Mouse (Mus musculus) liver, adult 2 months (tissue): ENCODE results near the gene Vti1a. TPM values are rescaled to one million over a fixed set of nuclear protein-coding genes. Genes with fewer than 3 reads are reported as not detected.

Source experiments
- DNase-seq: peaks from one replicate; pipeline ENCODE4 v3.0.0-alpha.2; 2011; ENCODE audit warnings: low read depth, low spot score; ENCODE audit errors: extremely low read depth
- H3K27ac ChIP-seq: fragments of 200-500 bp; replicated peaks from 2 replicates; pipeline ENCODE4 v1.5.1; 2012; ENCODE audit warnings: low read depth, mild to moderate bottlenecking, control low read depth, inconsistent platforms, low read length; ENCODE audit not compliant: insufficient read depth
- H3K27me3 ChIP-seq: fragments of 200-500 bp; 2 replicates; pipeline ENCODE4 v1.6.1; 2012; ENCODE audit warnings: mild to moderate bottlenecking, moderate library complexity, low read length, inconsistent platforms; ENCODE audit not compliant: control insufficient read depth, insufficient read depth
- H3K36me3 ChIP-seq: fragments of 200-500 bp; 2 replicates; pipeline ENCODE4 v1.6.1; 2012; ENCODE audit warnings: low read length, inconsistent platforms; ENCODE audit not compliant: control insufficient read depth, insufficient read depth
- H3K4me1 ChIP-seq: fragments of 200-500 bp; 2 replicates; pipeline ENCODE4 v1.6.1; 2011; ENCODE audit warnings: low read length; ENCODE audit not compliant: control insufficient read depth, insufficient read depth
- H3K4me3 ChIP-seq: fragments of 200-500 bp; 2 replicates; pipeline ENCODE4 v1.5.1; 2011; ENCODE audit warnings: low read depth, mild to moderate bottlenecking, control low read depth, low read length, moderate library complexity; ENCODE audit not compliant: insufficient read depth
- H3K79me2 ChIP-seq: fragments of 200-500 bp; 2 replicates; pipeline ENCODE4 v1.6.1; 2012; ENCODE audit warnings: inconsistent platforms, mild to moderate bottlenecking, low read length, moderate library complexity; ENCODE audit not compliant: control insufficient read depth, insufficient read depth
- H3K9ac ChIP-seq: fragments of 200-500 bp; 2 replicates; pipeline ENCODE4 v1.6.1; 2012; ENCODE audit warnings: low read depth, mild to moderate bottlenecking, control low read depth, inconsistent platforms, low read length
- CTCF ChIP-seq: fragments of 200-500 bp; IDR thresholded peaks from 2 replicates; pipeline ENCODE4 v1.5.1; 2011; ENCODE audit warnings: low read depth, low read length, control low read depth
- POLR2A ChIP-seq: fragments of 200-500 bp; IDR thresholded peaks from 2 replicates; pipeline ENCODE4 v1.6.1; 2011; ENCODE audit warnings: low read length, control low read depth; ENCODE audit not compliant: insufficient read depth; ENCODE audit errors: extremely low read depth
- WGBS: fragments of 180-500 bp; shearing (Covaris S2); methylation state at CpG from one replicate; pipeline ENCODE4 v1.1.7; 2018; 5-methylcytosine and 5-hydroxymethylcytosine counted together
- polyA plus RNA-seq: library from polyadenylated mRNA; depleted of rRNA; stranded (reverse); fragments of >200 nt; gene quantifications from 2 replicates; pipeline ENCODE4 v1.2.3, GENCODE M21; 2012
- total RNA-seq: library from RNA; depleted of rRNA; stranded (reverse); fragments of >200 nt; gene quantifications from 2 replicates; pipeline ENCODE4 v1.2.3, GENCODE M21; 2014

The Vti1a gene
- total and polyA plus RNA-seq, 2 experiments: 6.1 to 14.8 TPM

DNA sequence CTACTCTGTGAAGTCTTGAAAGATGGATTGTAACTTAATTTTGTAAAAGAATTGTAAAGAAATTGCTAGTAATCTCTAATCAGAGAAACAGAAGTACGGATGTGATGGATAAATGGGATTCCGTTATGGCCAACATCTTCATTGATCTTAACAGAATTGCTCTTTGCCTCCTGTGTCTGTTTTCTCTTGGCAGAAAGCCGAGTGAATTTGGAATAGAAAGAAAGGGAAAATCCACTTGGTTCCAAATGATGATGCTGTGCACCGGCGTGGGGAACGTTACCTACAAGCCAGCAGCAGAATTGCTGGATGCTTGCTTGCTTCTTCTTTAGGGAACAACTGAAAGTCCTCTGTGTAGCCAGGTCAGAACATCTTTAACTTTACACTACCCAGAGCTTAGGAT lies 24.4 kb downstream of the Vti1a start:
- DNase-seq: peak; percentile 70
- Histone ChIP-seq H3K27me3 (no peaks in the 10 kb centered on the region), H3K9ac (no peak overlapping the region), H3K4me1 (peaks cover 6% of the 10 kb centered on the region; the same call in 1 of the 2 replicates), H3K27ac (no peak overlapping the region), H3K36me3 (peaks cover 1% of the 10 kb centered on the region; the same call in 1 of the 2 replicates), H3K79me2 (no peaks in the 10 kb centered on the region; the same call in 1 of the 2 replicates), H3K4me3 (no peak overlapping the region)
- TF ChIP-seq POLR2A (no peak), CTCF (no peak)
- 25% methylated on average over 6 of the region's 6 CpGs for WGBS

DNA sequence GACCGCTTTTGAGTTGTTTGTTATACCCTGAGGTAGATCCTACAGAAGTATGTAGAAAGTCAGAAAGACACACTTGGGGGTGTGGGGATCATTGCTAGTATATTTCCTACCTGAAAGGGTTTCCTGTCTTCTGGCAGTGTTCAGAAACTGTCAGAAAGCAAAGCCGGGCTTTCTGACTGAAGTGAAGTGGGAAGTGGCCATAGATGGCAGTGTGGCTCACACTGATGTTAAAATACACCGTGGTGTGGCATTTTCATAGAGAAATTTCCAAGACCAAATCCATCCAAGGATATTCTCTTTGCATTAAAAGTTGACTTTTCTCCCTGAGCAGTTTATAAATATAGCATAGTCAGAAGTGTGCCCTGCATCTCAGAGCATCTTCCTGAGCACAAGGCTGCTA lies 25.3 kb downstream of the Vti1a start:
- WGBS: 79% methylated on average over 3 of the region's 3 CpGs
- no peak overlapping the region for H3K9ac ChIP-seq
- peaks cover 6% of the 10 kb centered on the region; the same call in 1 of the 2 replicates for H3K4me1 ChIP-seq
- H3K27me3 ChIP-seq: no peaks in the 10 kb centered on the region
- H3K4me3 ChIP-seq: no peak overlapping the region
- peaks cover 1% of the 10 kb centered on the region; the same call in 1 of the 2 replicates for H3K36me3 ChIP-seq
- DNase-seq: no peak
- no peaks in the 10 kb centered on the region; the same call in 1 of the 2 replicates for H3K79me2 ChIP-seq
- H3K27ac ChIP-seq: no peak overlapping the region
- TF ChIP-seq CTCF (no peak), POLR2A (no peak)

DNA sequence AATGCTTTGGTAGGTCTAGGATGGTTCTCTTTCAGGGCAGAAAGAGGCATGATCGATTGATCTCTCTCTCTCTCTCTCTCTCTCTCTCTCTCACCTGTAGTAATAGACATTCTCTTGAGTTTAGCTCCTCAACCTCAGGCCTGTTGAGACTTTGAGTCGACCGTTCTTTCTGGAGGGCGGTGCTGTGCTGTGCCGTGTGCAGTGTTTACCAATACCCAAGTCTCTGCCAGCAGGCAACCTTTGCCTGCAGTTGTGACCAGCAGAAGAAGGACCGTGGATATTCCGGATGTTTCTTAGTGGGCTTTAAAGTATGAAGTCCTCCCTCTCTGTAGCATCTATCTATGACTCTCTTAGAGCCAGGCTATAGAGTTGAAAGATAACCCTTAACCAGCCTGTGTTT lies 26.3 kb downstream of the Vti1a start:
- 23% methylated on average over 7 of the region's 7 CpGs for WGBS
- H3K36me3 ChIP-seq: 0 out of 2 replicates have a peak, but pooled peaks cover 1% of the 10 kb centered on the region
- DNase-seq: peak; percentile 85
- peaks cover 6% of the 10 kb centered on the region; the same call in 1 of the 2 replicates for H3K4me1 ChIP-seq
- TF ChIP-seq POLR2A (no peak), CTCF (no peak)
- H3K79me2 ChIP-seq: no peaks in the 10 kb centered on the region; the same call in 1 of the 2 replicates
- H3K27ac ChIP-seq: peak overlapping the region; percentile 14
- H3K4me3 ChIP-seq: no peak overlapping the region
- H3K9ac ChIP-seq: no peak overlapping the region
- no peaks in the 10 kb centered on the region for H3K27me3 ChIP-seq

DNA sequence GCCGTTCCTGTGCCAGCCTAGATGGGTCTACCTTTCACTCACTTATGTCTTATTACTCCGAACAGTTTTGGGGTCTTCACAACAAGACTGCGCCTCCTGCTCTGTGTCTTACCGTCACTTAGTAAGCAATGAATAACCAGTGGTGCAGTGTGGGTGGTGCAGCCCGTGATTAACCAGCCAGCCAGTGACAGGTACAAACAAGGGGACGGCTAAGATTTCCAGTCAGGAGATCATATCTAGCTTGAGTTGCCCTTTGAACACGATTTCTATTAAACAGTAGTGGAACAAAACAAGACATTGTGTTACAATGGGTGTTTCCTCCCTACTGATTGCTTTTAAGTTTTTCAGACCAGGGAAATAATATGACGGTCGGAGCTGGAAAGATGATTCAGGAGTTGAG lies 27.2 kb downstream of the Vti1a start:
- 0 out of 2 replicates have a peak overlapping the region, but pooled peaks have one; percentile 7 for H3K27ac ChIP-seq
- H3K36me3 ChIP-seq: no peaks in the 10 kb centered on the region
- no peaks in the 10 kb centered on the region for H3K79me2 ChIP-seq
- WGBS: 53% methylated on average over 9 of the region's 9 CpGs
- no peaks in the 10 kb centered on the region for H3K27me3 ChIP-seq
- H3K4me3 ChIP-seq: no peak overlapping the region
- peaks cover 6% of the 10 kb centered on the region; the same call in 1 of the 2 replicates for H3K4me1 ChIP-seq
- H3K9ac ChIP-seq: no peak overlapping the region
- TF ChIP-seq POLR2A (no peak), CTCF (no peak)
- peak; percentile 62 for DNase-seq

DNA sequence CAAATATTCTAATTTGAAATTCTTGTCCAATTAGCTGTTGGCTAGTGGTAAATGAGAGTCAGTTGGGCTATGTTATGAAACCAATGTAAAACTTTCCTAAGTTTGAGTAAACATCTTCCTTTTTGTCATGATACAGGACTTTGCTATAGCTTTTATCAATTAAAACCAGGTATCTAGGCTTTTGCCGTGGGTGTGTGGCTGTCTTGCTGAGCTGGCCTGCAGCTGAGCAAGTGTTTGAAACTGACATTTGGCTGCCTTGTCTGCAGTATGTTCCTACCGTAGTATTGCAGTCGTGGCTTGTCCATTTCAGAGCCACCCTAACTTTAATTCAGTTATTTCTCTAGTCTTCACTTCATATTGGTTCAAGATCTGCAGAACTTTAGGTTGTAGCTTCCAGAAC lies 32.1 kb downstream of the Vti1a start:
- WGBS: 95% methylated on average over 3 of the region's 3 CpGs
- no peak for DNase-seq
- Histone ChIP-seq H3K9ac (no peak overlapping the region), H3K27ac (no peak overlapping the region), H3K27me3 (no peaks in the 10 kb centered on the region), H3K79me2 (peaks cover 8% of the 10 kb centered on the region; the same call in 1 of the 2 replicates), H3K36me3 (0 out of 2 replicates have a peak, but pooled peaks cover 2% of the 10 kb centered on the region), H3K4me3 (no peak overlapping the region), H3K4me1 (peaks cover 1% of the 10 kb centered on the region; the same call in 1 of the 2 replicates)
- TF ChIP-seq POLR2A (no peak), CTCF (no peak)

DNA sequence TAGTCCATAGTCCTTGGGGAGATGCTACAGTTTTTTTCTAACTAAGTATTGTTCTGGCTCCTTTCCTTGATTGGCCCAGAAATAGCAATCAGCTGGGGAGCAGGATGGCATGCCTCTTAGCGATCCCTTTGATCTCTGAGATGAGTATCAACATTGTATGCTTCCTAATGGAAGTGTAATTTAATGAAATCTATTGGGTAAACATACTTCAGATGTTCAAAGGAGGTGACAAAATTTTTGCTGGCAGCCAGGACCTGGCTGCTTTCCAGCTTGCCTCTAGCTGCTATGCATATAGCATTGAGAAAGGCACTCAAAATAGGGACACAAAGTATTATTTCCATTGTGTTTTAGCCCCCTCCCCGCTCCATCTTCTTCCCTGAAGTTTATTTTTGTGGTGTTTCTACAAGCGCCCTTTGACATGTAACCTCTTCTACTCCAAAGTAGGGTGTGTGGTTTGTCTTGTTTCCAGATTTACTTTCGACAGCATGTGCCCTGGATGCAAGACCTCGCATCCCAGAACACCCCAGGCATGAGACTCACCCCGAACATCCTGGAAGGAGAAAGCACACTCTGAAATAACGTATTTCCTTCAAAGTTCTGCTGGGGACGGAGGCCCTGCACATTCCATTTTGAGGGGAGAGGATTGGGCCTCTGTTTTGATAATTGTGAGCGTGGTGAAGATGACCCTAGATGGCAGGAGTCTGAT lies 34.7 kb downstream of the Vti1a start:
- 78% methylated on average over 9 of the region's 9 CpGs for WGBS
- TF ChIP-seq POLR2A (no peak), CTCF (no peak)
- Histone ChIP-seq H3K9ac (no peak overlapping the region), H3K4me3 (no peak overlapping the region), H3K4me1 (no peaks in the 10 kb centered on the region), H3K79me2 (peaks cover 8% of the 10 kb centered on the region; the same call in 1 of the 2 replicates), H3K27me3 (no peaks in the 10 kb centered on the region), H3K36me3 (0 out of 2 replicates have a peak, but pooled peaks cover 2% of the 10 kb centered on the region), H3K27ac (no peak overlapping the region)
- no peak for DNase-seq
